In the genomic region with DNA sequence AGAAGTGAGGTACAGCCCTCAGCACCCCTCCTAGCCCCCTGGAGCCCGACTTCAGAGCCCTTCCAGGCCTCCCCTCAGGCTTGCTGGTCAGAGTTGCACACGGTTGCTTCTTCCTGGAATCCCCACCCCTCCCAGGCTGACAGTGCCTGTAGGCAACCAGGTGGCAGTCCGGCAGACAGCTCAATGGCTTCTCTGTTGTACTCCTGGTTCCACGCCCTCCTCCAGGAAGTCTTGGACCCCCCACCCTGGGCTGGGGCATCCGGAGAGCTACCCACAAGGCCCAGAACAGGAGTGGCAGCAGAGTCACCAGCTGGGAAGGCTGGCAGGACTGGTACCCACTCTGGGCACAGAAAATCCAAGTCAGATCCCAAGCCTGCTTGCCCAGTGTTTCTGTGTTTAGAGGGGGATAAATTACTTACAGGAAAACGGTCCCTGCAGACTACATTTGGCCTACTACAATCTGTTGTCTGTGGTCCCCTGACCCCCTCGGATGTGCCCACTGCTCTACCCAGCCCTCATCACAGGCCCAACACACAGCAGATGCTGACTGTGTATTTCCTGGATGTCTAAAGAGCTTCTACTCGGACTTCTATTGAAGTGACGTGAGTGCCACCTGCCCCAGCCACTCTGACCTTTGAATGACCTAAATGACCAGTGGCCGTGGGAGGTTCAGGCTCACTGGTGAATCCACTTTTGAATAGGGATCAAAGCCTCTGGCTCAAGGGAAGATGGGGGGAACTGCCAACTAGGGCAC, we compare ENCODE assay signal across 16 mouse cellular contexts. TPM values are rescaled to one million over a fixed set of nuclear protein-coding genes. Genes with fewer than 3 reads are reported as not detected.
DNase-seq lines count a peak whose midpoint lies in the region; ATAC-seq lines count a peak whose summit lies in the region.
"Had no signal": no experiment of that assay in that cellular context is flagged by ENCODE, and none has a peak within 500 bp of the region (broad histone marks: within the 10 kb centered on the region; RNA-seq: fewer than 3 reads in every experiment).

No protein-coding gene starts in this region.

- H3K9me3 ChIP-seq in liver, embryonic 12.5 days (replicated peaks) = no peaks in the 10 kb centered on the region
- no peaks in the 10 kb centered on the region for H3K9me3 ChIP-seq in liver, embryonic 11.5 days (ENCODE audit: control insufficient read depth, low read length)
- no peaks in the 10 kb centered on the region for H3K9me3 ChIP-seq in embryonic facial prominence, embryonic 14.5 days (ENCODE audit: control insufficient read depth, low read length)
- H3K9me3 ChIP-seq: embryonic facial prominence, embryonic 15.5 days; liver, embryonic 15.5 days; stomach, embryonic 15.5 days had no signal

- no peak overlapping the region for H3K4me2 ChIP-seq in liver, embryonic 12.5 days
- no peak overlapping the region for H3K4me2 ChIP-seq in liver, embryonic 11.5 days
- H3K4me2 ChIP-seq in embryonic facial prominence, embryonic 14.5 days (ENCODE audit: low read depth, low read length) = no peak overlapping the region
- H3K4me2 ChIP-seq: embryonic facial prominence, embryonic 15.5 days; liver, embryonic 15.5 days; stomach, embryonic 15.5 days had no signal

- DNase-seq in cerebellum, adult 11-12 months = peak; percentile 86
- DNase-seq in cerebellum, postnatal 4 days (ENCODE audit: low spot score in 2 of 2) = no peak
- no peak for DNase-seq in liver, embryonic 11.5 days (ENCODE audit: low spot score)
- DNase-seq in embryonic facial prominence, embryonic 14.5 days (ENCODE audit: low spot score) = no peak
- no peak for DNase-seq in neural tube, embryonic 10.5 days (ENCODE audit: extremely low spot score, low spot score)
- DNase-seq in lung, postnatal 25 days (ENCODE audit: low spot score) = no peak
- DNase-seq: lung, postnatal 14 days; spleen, adult 18-20 months had no signal

- 65% methylated on average over 10 of the region's 10 CpGs for WGBS in liver, embryonic 12.5 days (ENCODE audit: insufficient replicate concordance)
- 69% methylated on average over 10 of the region's 10 CpGs for WGBS in liver, embryonic 11.5 days
- 45% methylated on average over 10 of the region's 10 CpGs for WGBS in embryonic facial prominence, embryonic 14.5 days

- peaks cover 54% of the 10 kb centered on the region for H3K4me1 ChIP-seq in liver, embryonic 12.5 days
- H3K4me1 ChIP-seq in liver, embryonic 11.5 days (replicated peaks; ENCODE audit: control insufficient read depth, insufficient read depth, low read length) = peaks cover 18% of the 10 kb centered on the region
- peaks cover 6% of the 10 kb centered on the region for H3K4me1 ChIP-seq in embryonic facial prominence, embryonic 14.5 days (ENCODE audit: control insufficient read depth, insufficient read depth, low read length)

- peak overlapping the region; percentile 2; the same call in 1 of the 2 replicates for H3K9ac ChIP-seq in liver, embryonic 12.5 days
- no peak overlapping the region for H3K9ac ChIP-seq in liver, embryonic 11.5 days (ENCODE audit: low read depth, low read length)
- H3K9ac ChIP-seq in embryonic facial prominence, embryonic 14.5 days (ENCODE audit: low read depth, low read length) = peak overlapping the region; percentile 5; the same call in 1 of the 2 replicates
- H3K9ac ChIP-seq: embryonic facial prominence, embryonic 15.5 days; liver, embryonic 15.5 days; stomach, embryonic 15.5 days had no signal

- no peak overlapping the region for H3K27ac ChIP-seq in liver, embryonic 12.5 days
- no peak overlapping the region for H3K27ac ChIP-seq in liver, embryonic 11.5 days (ENCODE audit: low read depth, low read length)
- H3K27ac ChIP-seq in embryonic facial prominence, embryonic 14.5 days (replicated peaks; ENCODE audit: low read depth, low read length) = no peak overlapping the region
- H3K27ac ChIP-seq: embryonic facial prominence, embryonic 15.5 days; liver, embryonic 15.5 days; stomach, embryonic 15.5 days had no signal

- peaks cover 28% of the 10 kb centered on the region for H3K36me3 ChIP-seq in liver, embryonic 12.5 days
- H3K36me3 ChIP-seq in liver, embryonic 11.5 days (ENCODE audit: control insufficient read depth, insufficient read depth, low read length) = no peaks in the 10 kb centered on the region
- H3K36me3 ChIP-seq in embryonic facial prominence, embryonic 14.5 days (ENCODE audit: control insufficient read depth, insufficient read depth, low read length) = peaks cover 33% of the 10 kb centered on the region; the same call in 1 of the 2 replicates

- H3K27me3 ChIP-seq in liver, embryonic 12.5 days (replicated peaks) = no peaks in the 10 kb centered on the region
- H3K27me3 ChIP-seq in liver, embryonic 11.5 days (replicated peaks; ENCODE audit: control insufficient read depth, insufficient read depth, low read length) = no peaks in the 10 kb centered on the region
- H3K27me3 ChIP-seq in embryonic facial prominence, embryonic 14.5 days (replicated peaks; ENCODE audit: control insufficient read depth, insufficient read depth, low read length) = no peaks in the 10 kb centered on the region
- H3K27me3 ChIP-seq: embryonic facial prominence, embryonic 15.5 days; liver, embryonic 15.5 days; Patski; stomach, embryonic 15.5 days had no signal

- H3K4me3 ChIP-seq in liver, embryonic 12.5 days = no peak overlapping the region
- no peak overlapping the region for H3K4me3 ChIP-seq in liver, embryonic 11.5 days (ENCODE audit: low read depth, low read length)
- H3K4me3 ChIP-seq in embryonic facial prominence, embryonic 14.5 days (ENCODE audit: low read depth, low read length) = no peak overlapping the region
- H3K4me3 ChIP-seq: embryonic facial prominence, embryonic 15.5 days; liver, embryonic 15.5 days; myocyte; stomach, embryonic 15.5 days had no signal

- ATAC-seq in liver, embryonic 12.5 days = no peak
- ATAC-seq in liver, embryonic 11.5 days (replicated peaks; ENCODE audit: low FRiP score) = no peak
- no peak for ATAC-seq in embryonic facial prominence, embryonic 14.5 days (ENCODE audit: low read depth)
- ATAC-seq in granulocyte monocyte progenitor cell, adult 5-6 weeks (replicated peaks; ENCODE audit: poor library complexity, severe bottlenecking) = no peak
- ATAC-seq: Patski had no signal

RNA-seq across cellular contexts. Expression of gene Shf, which starts 6.9 kb away (rescaled TPM):
- polyA plus RNA-seq in liver, embryonic 12.5 days (2016; fragmentation: Nextera tagmentation; extraction: Ambion mirVana) = 2.0 TPM in 2 replicates
- polyA plus RNA-seq in liver, embryonic 11.5 days (2014; fragmentation: Nextera tagmentation; extraction: Ambion mirVana) = 2.5 TPM in 2 replicates
- polyA plus RNA-seq in embryonic facial prominence, embryonic 14.5 days (2014; fragmentation: Nextera tagmentation; extraction: Ambion mirVana) = 5.5 and 6.4 TPM in 2 replicates
- 2.0 and 6.4 TPM in 2 replicates for total RNA-seq in granulocyte monocyte progenitor cell, adult 5-6 weeks (2014; fragmentation: Nextera tagmentation)
- 1.9 and 3.8 TPM in 2 replicates for total RNA-seq in granulocyte monocyte progenitor cell, adult 5-6 weeks (2017)

RNA-seq across cellular contexts. Expression of gene Duox1, which starts 46.6 kb away (rescaled TPM):
- polyA plus RNA-seq in liver, embryonic 12.5 days (2016; fragmentation: Nextera tagmentation; extraction: Ambion mirVana) = not detected in 2 replicates
- polyA plus RNA-seq in liver, embryonic 11.5 days (2014; fragmentation: Nextera tagmentation; extraction: Ambion mirVana) = 0.10 TPM in 1 of 2 replicates, not detected in the other
- 0.34 and 0.67 TPM in 2 replicates for polyA plus RNA-seq in embryonic facial prominence, embryonic 14.5 days (2014; fragmentation: Nextera tagmentation; extraction: Ambion mirVana)
- not detected in 2 replicates for total RNA-seq in granulocyte monocyte progenitor cell, adult 5-6 weeks (2014; fragmentation: Nextera tagmentation)
- total RNA-seq in granulocyte monocyte progenitor cell, adult 5-6 weeks (2017) = not detected in 2 replicates
- polyA plus RNA-seq: forebrain, embryonic 11.5 days; liver, embryonic 15.5 days had no signal

RNA-seq across cellular contexts. Expression of gene Duoxa1, which starts 48.5 kb away (rescaled TPM):
- polyA plus RNA-seq in liver, embryonic 12.5 days (2016; fragmentation: Nextera tagmentation; extraction: Ambion mirVana) = not detected in 2 replicates
- polyA plus RNA-seq in liver, embryonic 11.5 days (2014; fragmentation: Nextera tagmentation; extraction: Ambion mirVana) = not detected in 2 replicates
- polyA plus RNA-seq in embryonic facial prominence, embryonic 14.5 days (2014; fragmentation: Nextera tagmentation; extraction: Ambion mirVana) = 3.6 and 4.2 TPM in 2 replicates
- not detected in 2 replicates for total RNA-seq in granulocyte monocyte progenitor cell, adult 5-6 weeks (2014; fragmentation: Nextera tagmentation)
- 0.10 TPM in 1 of 2 replicates, not detected in the other for total RNA-seq in granulocyte monocyte progenitor cell, adult 5-6 weeks (2017)
- polyA plus RNA-seq: forebrain, embryonic 11.5 days; liver, embryonic 15.5 days had no signal
